Mouse (Mus musculus): ENCODE results near the gene Rest. TPM values are rescaled to one million over a fixed set of nuclear protein-coding genes. Genes with fewer than 3 reads are reported as not detected.

Rest gene
- polyA plus RNA-seq, 1 experiment from 2014 or later: 8.5 TPM

DNA sequence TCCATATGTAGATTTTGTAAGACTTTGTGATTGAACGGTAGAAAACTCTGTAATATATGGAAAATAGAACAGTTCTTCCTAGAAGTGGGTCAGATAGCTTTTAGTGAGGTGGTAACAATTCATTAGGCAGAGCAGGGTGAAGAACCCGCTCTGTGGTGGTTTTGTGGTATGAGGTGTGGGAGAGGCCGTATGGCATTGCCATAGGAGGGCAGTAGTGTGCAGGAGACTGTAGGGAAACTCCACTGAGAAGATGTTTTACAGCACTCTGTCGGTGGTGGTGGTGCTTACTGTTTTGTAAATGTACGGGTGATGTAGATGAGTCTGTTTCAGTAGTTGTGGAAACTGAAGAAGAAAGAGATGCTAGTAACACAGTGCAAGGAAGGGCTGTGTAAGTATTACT, 64.9 kb downstream of the Rest start:
- Histone ChIP-seq H3K4me3 (no peak overlapping the region), H3K4me2 (replicated peaks) (no peak overlapping the region), H3K9me3 (no peaks in the 10 kb centered on the region), H3K4me1 (no peaks in the 10 kb centered on the region), H3K9ac (replicated peaks) (no peak overlapping the region), H3K36me3 (peaks cover 84% of the 10 kb centered on the region), H3K27ac (replicated peaks) (no peak overlapping the region), H3K27me3 (no peaks in the 10 kb centered on the region)
- ATAC-seq (replicated peaks): no peak
- 74% methylated on average over 5 of the region's 5 CpGs for WGBS

Small RNA genes within 50 kb of the gene (microRNA-seq; reads per million reads assigned to microRNA genes)
- gene Mir5098: not detected

Other genes starting within 250 kb of the Rest start
- gene Thegl, start 249.5 kb upstream of the Rest start, polyA plus RNA-seq (2015; fragmentation: Nextera tagmentation; extraction: Ambion mirVana): 0.31 and 0.57 TPM in 2 replicates
- 1.8 and 2.2 TPM in 2 replicates for gene Hopx, start 150.4 kb upstream of the Rest start, polyA plus RNA-seq (2015; fragmentation: Nextera tagmentation; extraction: Ambion mirVana)
- gene Spink2, start 54.0 kb upstream of the Rest start, polyA plus RNA-seq (2015; fragmentation: Nextera tagmentation; extraction: Ambion mirVana): 0.48 and 0.64 TPM in 2 replicates
- 42.6 and 42.7 TPM in 2 replicates for gene Noa1, start 44.6 kb downstream of the Rest start, polyA plus RNA-seq (2015; fragmentation: Nextera tagmentation; extraction: Ambion mirVana)
- gene Polr2b, start 44.7 kb downstream of the Rest start, polyA plus RNA-seq (2015; fragmentation: Nextera tagmentation; extraction: Ambion mirVana): 74.3 and 78.5 TPM in 2 replicates
- gene Igfbp7, start 142.6 kb downstream of the Rest start, polyA plus RNA-seq (2015; fragmentation: Nextera tagmentation; extraction: Ambion mirVana): 55.4 and 59.7 TPM in 2 replicates